8 mouse cellular contexts compared by ENCODE assay signal in the genomic region with DNA sequence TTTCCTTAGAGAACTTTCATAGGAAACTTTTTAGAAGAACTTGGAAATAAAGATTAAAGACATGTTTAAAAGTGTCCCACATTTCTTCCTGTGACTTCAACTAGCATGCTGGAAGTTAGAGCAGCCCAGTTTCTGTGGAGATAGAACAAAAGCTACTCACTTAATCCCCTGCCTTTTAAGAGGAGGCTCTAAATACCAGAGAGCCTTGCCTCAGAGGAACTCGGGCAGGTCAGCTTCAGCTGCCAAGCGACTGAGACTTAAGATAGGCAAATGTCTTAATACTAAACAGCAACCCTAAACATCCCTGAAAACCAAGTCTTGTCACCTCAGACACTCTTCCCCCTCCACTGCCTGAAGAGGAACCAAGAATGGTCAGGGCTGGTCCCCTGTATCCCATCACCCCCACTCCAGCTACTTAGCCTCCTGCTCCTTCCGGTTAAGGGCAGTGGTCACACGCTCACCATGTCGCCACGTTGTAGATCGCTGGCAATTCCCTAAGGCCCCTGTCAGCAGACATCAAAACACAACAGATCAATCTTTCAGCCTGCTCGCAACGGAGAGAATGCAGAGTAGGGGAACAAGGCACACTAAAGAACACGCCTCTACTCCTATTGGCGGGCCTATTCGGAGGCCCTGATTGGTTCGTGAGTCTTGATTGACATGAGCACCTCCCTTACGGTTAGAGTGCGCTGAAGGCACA. TPM values are rescaled to one million over a fixed set of nuclear protein-coding genes. Genes with fewer than 3 reads are reported as not detected.
DNase-seq lines count a peak whose midpoint lies in the region; ATAC-seq and TF ChIP-seq lines count a peak whose summit lies in the region.
"Not testable (repeated sequence)": the region's sequence is repeated elsewhere in the genome, so short reads cannot be mapped to it uniquely, and the experiment has no call there.

TSS of gene 6720489N17Rik (minus strand) at position 606 of the 700 bp plus-strand sequence.

- 0 out of 2 replicates have a peak within 1 kb of the TSS, but pooled peaks have one; percentile 29 for H3K27ac ChIP-seq in lung, embryonic 15.5 days
- H3K27ac ChIP-seq in olfactory bulb, adult 2 months (ENCODE audit: insufficient read depth, low read depth, low read length): not testable (repeated sequence)

- TF ChIP-seq POLR2A in olfactory bulb, adult 2 months (IDR thresholded peaks at IDR 0.05; ENCODE audit: insufficient read depth, low read depth, low read length): not testable (repeated sequence)

- H3K9me3 ChIP-seq in lung, embryonic 15.5 days: not testable (repeated sequence)

- H3K36me3 ChIP-seq in lung, embryonic 15.5 days: not testable (repeated sequence)

- peak within 1 kb of the TSS; percentile 57 for H3K4me2 ChIP-seq in lung, embryonic 15.5 days

- not testable (repeated sequence) for TF ChIP-seq CTCF in olfactory bulb, adult 2 months (IDR thresholded peaks at IDR 0.05; ENCODE audit: insufficient read depth, low read depth, low read length)

- ATAC-seq in frontal cortex, adult (ENCODE audit: low TSS enrichment): peak; percentile 100
- ATAC-seq in hematopoietic stem cell, adult 5-6 weeks (replicated peaks in 1 of 2; ENCODE audit: insufficient read depth in 1 of 2, low FRiP score in 2 of 2, low TSS enrichment in 1 of 2, low read depth in 1 of 2, poor library complexity in 2 of 2, severe bottlenecking in 2 of 2): peak; percentile 100
- ATAC-seq in lung, embryonic 15.5 days (ENCODE audit: borderline replicate concordance, extremely low read depth, low FRiP score, low TSS enrichment): peak; percentile 100

- not testable (repeated sequence) for H3K4me1 ChIP-seq in lung, embryonic 15.5 days; olfactory bulb, adult 2 months (ENCODE audit: control insufficient read depth, insufficient read depth, low read length)

- peak; percentile 84 for DNase-seq in NIH3T3 (ENCODE audit: low read depth)
- peak; percentile 73 for DNase-seq in cerebellum, adult 9-11 months
- DNase-seq in layer of hippocampus, adult 8-10 months (ENCODE audit: low spot score in 2 of 2): peak; percentile 66 to 68
- peak; percentile 67 to 83 for DNase-seq in thymus, adult 18-20 months

- not testable (repeated sequence) for H3K27me3 ChIP-seq in lung, embryonic 15.5 days

- H3K4me3 ChIP-seq in lung, embryonic 15.5 days: peak within 1 kb of the TSS; percentile 55
- peak within 1 kb of the TSS; percentile 50 for H3K4me3 ChIP-seq in olfactory bulb, adult 2 months (ENCODE audit: insufficient read depth, low read depth, low read length)

- 0% methylated on average over 15 of the region's 15 CpGs for WGBS in lung, embryonic 15.5 days
- WGBS in olfactory bulb, adult 2 months: under 1% methylated on average over 15 of the region's 15 CpGs

- H3K9ac ChIP-seq in lung, embryonic 15.5 days: peak within 1 kb of the TSS; percentile 53

RNA-seq across cellular contexts. Expression of gene 6720489N17Rik, which starts in this region (rescaled TPM):
- total RNA-seq in hematopoietic stem cell, adult 5-6 weeks (2017): 23.2 and 42.7 TPM in 2 replicates
- 1 to 10 TPM; 4.5 to 5.8 (median 5.1) TPM for total RNA-seq in layer of hippocampus, adult 8-10 months (2022)
- polyA plus RNA-seq in lung, embryonic 15.5 days (2015; fragmentation: Nextera tagmentation; extraction: Ambion mirVana): 15.4 and 17.4 TPM in 2 replicates
- polyA plus RNA-seq in olfactory bulb, adult 2 months (2012; ENCODE audit: insufficient read depth, insufficient read length, low replicate concordance, missing spikeins): not detected in 2 replicates

Comparison
In these comparisons a context has a peak if more than half of its experiments do, and no peak if none do; other contexts are left out.
1. RNA of gene 6720489N17Rik (polyA plus RNA-seq): 15.4 to 17.4 TPM in lung, embryonic 15.5 days; not detected in olfactory bulb, adult 2 months; every median in the first group is over 10 times any median in the second.
2. Peak in every context shown above with its lines, with median percentiles within 50 percentile points of each other: DNase-seq and ATAC-seq.